Mouse (Mus musculus) ES-E14 (cell line): ENCODE data around the gene Fntb.

Source experiments
- CHD2 ChIP-seq: IDR thresholded peaks from 2 replicates; pipeline ENCODE4 v1.6.1; 2014; ENCODE audit warnings: mild to moderate bottlenecking, low read depth, low read length, inconsistent platforms
- HCFC1 ChIP-seq: IDR thresholded peaks from 2 replicates; pipeline ENCODE4 v1.6.1; 2012; ENCODE audit warnings: low read length, inconsistent platforms, borderline replicate concordance; ENCODE audit not compliant: insufficient read depth
- MAFK ChIP-seq: IDR thresholded peaks from 2 replicates; pipeline ENCODE4 v1.6.1; 2014; ENCODE audit warnings: mild to moderate bottlenecking, low read depth, low read length, inconsistent platforms; ENCODE audit not compliant: insufficient read depth
- ZC3H11A ChIP-seq: IDR thresholded peaks from 2 replicates; pipeline ENCODE4 v1.6.1; 2012; ENCODE audit warnings: low read depth, mild to moderate bottlenecking, inconsistent platforms, low read length, borderline replicate concordance

DNA sequence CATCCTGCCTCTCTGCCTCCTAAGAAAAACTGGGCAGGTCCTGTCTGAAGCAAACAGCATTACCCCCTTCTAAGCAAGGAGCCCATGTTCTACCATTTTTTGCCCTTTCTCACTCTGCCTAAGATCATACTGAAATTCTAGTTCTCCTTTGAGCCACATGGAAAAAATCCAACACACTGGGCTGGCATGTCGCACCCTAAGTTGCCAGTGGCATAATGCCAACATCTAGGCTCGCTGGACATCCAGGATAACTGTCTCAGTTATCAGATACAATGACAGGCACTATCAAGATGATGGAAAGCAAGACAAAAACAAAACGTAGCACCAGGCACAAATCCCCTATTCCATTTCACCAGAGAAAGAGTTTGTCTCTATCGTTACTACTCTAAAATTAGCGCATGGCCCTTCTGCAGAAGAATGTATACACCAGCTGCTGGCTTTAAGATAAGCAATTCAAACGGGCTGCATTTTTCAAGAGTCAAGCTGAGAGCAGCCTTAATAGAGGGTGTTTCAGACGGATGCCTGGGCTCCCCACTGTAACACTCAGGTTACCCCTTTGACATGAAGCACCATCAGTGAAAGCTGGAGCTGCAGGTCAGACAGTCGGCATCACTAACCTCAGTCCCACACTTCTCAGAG, 25.2 kb downstream of the Fntb start:
- TF ChIP-seq ZC3H11A (no peak), HCFC1 (no peak), CHD2 (no peak), MAFK (no peak)
